Mouse (Mus musculus): ENCODE measurements around the gene Slc30a9.

GRCm38 (mm10) chr5:67295682-67296081, 11.1 kb upstream of the Slc30a9 start:
- no peak for TF ChIP-seq CTCF (IDR thresholded peaks at IDR 0.05; ENCODE audit: insufficient read depth, low read length)
- no peak for TF ChIP-seq POLR2A (IDR thresholded peaks at IDR 0.05; ENCODE audit: borderline replicate concordance, extremely low read depth, low read depth, low read length)

Data from lung, adult 2 months (tissue).